Mouse (Mus musculus): ENCODE measurements around the gene Atxn7l2. TPM values are rescaled to one million over a fixed set of nuclear protein-coding genes. Genes with fewer than 3 reads are reported as not detected.

The Atxn7l2 gene
- polyA plus RNA-seq, 1 experiment from 2014 or later, result 25.7 TPM

DNA sequence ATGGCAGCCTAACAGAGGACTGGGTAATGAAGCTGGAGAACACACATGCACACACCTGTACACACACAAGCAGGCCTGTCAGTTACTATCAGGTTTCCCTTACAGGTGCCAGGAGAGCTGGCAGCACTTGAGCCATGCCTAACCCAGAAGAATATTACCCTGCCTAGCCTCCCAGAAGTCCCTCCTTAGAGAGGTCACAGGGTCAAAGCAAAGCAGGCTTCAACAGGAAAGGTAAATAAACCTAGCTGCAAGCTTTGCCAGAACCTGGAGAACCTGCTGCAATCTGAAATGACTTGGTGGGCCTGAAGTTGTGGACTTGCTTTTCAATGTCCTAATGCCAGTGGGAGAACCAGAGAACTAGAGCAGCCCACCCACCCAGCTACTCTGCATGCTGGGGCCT, 8.2 kb downstream of the Atxn7l2 start:
- Histone ChIP-seq H3K36me3 (peaks cover 76% of the 10 kb centered on the region), H3K4me1 (peaks cover 43% of the 10 kb centered on the region), H3K27me3 (ENCODE audit: low read depth, poor library complexity, severe bottlenecking) (no peaks in the 10 kb centered on the region), H3K4me3 (no peak overlapping the region), H3K27ac (no peak overlapping the region), H3K9me3 (replicated peaks) (no peaks in the 10 kb centered on the region)
- no peak for DNase-seq (ENCODE audit: low spot score)

DNA sequence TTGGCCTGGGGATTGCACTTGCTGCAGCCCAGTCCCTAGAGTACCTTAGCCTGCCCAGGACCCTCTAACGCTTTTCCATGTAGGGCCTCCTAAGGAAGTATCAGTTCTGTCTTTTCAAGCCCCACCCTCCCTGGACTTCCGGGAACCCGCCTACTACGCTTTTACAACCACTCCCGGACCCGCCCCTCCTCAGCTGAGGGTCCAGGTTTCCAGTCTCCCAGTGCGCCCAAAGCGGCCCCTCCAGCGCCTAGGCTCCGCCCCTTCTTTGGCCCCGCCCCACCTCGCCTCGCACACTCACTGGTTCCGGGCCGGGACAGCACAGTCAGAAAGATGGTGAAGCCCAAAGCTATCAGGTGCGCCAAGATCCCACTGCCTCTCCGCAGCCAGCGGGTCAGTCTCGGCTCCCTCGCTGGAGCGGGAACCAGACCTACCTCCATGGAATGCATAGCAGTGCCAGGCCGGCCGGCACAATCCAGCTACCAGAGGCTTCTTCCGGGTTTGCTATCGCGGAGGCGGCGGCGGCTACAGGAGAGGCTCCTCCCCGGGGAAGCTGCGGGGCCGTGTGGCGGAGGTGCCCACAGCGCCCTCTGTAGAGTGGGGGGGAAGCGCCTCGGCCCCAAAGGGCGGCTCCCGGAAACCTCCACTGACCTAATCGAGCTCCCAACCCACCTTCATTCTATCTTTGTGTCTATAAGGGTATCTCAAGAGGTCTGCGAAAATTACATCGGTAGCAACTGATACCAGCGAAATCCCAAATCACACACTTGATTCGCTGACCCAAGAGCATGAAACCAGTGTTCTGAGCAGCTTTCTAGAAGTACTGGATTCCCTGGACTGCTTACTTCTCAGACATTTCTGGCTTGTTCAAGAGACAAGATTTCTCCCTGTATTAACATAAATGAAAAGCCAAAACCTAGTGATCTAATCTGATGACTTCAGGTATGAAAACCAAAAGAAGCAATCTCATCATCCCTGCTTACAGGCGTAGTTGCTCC, 10.1 kb downstream of the Atxn7l2 start, which contains the start of gene Cyb561d1:
TSS of gene Cyb561d1 (minus strand) at position 884 of the 995 bp plus-strand sequence.
- peak; percentile 93 for DNase-seq (ENCODE audit: low spot score)
- 3% methylated on average over 44 of the region's 44 CpGs for WGBS
- no peaks in the 10 kb centered on the region for H3K27me3 ChIP-seq (ENCODE audit: low read depth, poor library complexity, severe bottlenecking)
- H3K36me3 ChIP-seq, result peaks cover 57% of the 10 kb centered on the region
- H3K4me1 ChIP-seq, result peaks cover 62% of the 10 kb centered on the region
- peak within 1 kb of the TSS; percentile 67 for H3K4me3 ChIP-seq
- peak within 1 kb of the TSS; percentile 83 for H3K27ac ChIP-seq
- no peaks in the 10 kb centered on the region for H3K9me3 ChIP-seq (replicated peaks)

DNA sequence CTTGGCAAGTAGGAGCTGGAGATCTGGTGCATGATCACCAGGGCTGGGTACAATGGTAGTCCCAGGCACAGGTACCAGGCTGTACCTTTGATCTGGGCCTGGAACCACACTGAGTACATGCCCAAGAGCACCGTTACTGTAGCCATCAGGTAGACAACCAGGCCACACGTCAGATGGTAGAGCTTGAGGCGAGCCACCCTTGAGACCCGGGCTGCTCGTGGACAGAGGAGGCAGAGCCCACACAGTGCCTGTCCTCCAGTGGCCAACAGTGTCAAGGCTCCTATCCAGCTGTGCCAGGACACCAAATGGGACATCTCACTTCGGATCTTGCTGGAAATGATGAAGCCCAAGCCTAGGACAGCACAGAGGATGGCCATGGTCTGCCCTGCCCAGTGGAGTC, 11.5 kb downstream of the Atxn7l2 start:
- no peaks in the 10 kb centered on the region for H3K27me3 ChIP-seq (ENCODE audit: low read depth, poor library complexity, severe bottlenecking)
- peaks cover 72% of the 10 kb centered on the region for H3K4me1 ChIP-seq
- H3K4me3 ChIP-seq, result no peak overlapping the region
- no peak overlapping the region for H3K27ac ChIP-seq
- no peaks in the 10 kb centered on the region for H3K9me3 ChIP-seq (replicated peaks)
- no peak for DNase-seq (ENCODE audit: low spot score)
- 95% methylated on average over 6 of the region's 6 CpGs for WGBS
- H3K36me3 ChIP-seq, result peaks cover 43% of the 10 kb centered on the region

- H3K36me3 ChIP-seq, result peaks cover 22% of the 10 kb centered on the region
- H3K4me3 ChIP-seq, result peak overlapping the region; percentile 25
- 13% methylated on average over 14 of the region's 14 CpGs for WGBS
- H3K27me3 ChIP-seq (ENCODE audit: low read depth, poor library complexity, severe bottlenecking), result no peaks in the 10 kb centered on the region
- peak; percentile 71 for DNase-seq (ENCODE audit: low spot score)
- H3K9me3 ChIP-seq (replicated peaks), result no peaks in the 10 kb centered on the region
- peaks cover 63% of the 10 kb centered on the region for H3K4me1 ChIP-seq
- H3K27ac ChIP-seq, result peak overlapping the region; percentile 67
These were observed 13.7 kb downstream of the Atxn7l2 start for GRCm38 (mm10) chr3:108197066-108197497.

DNA sequence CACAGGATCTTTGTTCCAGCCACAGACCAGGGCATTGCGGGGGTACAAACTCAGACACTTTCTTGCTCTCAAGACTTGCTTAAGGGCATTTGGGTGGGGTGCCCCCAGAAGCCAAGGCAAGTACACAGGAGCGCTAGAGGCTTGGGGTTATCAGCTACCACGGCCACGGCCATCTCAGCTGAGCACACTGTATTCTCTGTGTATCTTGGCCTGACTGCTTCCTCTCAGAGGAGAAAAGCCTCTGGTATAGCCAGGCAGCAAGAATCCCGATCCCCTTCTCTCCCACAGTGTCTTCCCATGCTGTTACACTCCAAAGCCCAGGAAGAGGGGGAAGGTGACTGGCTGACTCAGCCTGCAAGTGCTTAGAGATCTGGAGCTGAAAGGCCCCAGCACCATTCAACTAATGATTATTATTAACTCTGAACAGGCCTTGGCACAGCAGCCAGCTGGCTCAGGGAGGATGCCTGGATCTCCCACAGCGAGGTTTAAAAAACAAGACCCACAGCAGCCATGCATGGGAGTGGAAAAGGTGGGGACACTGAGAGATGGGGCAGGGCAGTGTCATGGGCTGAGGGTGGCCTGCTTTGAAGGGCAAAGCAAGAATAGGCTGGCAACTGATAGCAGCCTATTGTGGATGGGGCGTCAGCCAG, 14.7 kb downstream of the Atxn7l2 start:
- no peaks in the 10 kb centered on the region for H3K9me3 ChIP-seq (replicated peaks)
- H3K27me3 ChIP-seq (ENCODE audit: low read depth, poor library complexity, severe bottlenecking), result no peaks in the 10 kb centered on the region
- WGBS, result 81% methylated on average over 7 of the region's 7 CpGs
- DNase-seq (ENCODE audit: low spot score), result no peak
- H3K4me3 ChIP-seq, result no peak overlapping the region
- H3K4me1 ChIP-seq, result peaks cover 55% of the 10 kb centered on the region
- peaks cover 16% of the 10 kb centered on the region for H3K36me3 ChIP-seq
- H3K27ac ChIP-seq, result peak overlapping the region; percentile 65

GRCm38 (mm10) chr3:108195287-108195686, 15.4 kb downstream of the Atxn7l2 start:
- Histone ChIP-seq H3K9me3 (replicated peaks) (no peaks in the 10 kb centered on the region), H3K4me3 (no peak overlapping the region), H3K27me3 (ENCODE audit: low read depth, poor library complexity, severe bottlenecking) (no peaks in the 10 kb centered on the region), H3K27ac (no peak overlapping the region; the same call in 1 of the 2 replicates), H3K36me3 (peaks cover 16% of the 10 kb centered on the region), H3K4me1 (peaks cover 48% of the 10 kb centered on the region)
- 85% methylated on average over 4 of the region's 4 CpGs for WGBS
- no peak for DNase-seq (ENCODE audit: low spot score)

DNA sequence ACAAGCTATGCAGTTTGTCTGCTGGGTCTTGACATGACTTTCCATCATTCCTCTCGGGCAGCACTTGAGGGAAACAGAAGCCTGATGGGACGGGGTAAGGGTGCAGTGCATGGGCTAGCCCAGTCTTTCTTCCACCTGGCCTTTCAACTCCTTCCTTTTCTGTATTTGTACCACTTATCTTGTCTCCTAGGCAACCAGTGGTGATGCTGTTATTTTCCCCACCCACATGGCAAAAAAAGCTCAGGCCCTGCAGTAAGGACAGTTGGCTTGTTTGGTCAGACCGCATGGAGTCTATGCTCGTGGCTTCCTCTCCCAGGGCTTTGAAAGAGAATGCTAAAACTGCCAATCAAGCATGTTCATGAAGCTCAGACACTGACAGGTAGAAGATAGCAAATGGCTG, 17.0 kb downstream of the Atxn7l2 start:
- H3K27me3 ChIP-seq (ENCODE audit: low read depth, poor library complexity, severe bottlenecking), result 0 out of 2 replicates have a peak, but pooled peaks cover under 1% of the 10 kb centered on the region
- H3K4me1 ChIP-seq, result peaks cover 52% of the 10 kb centered on the region
- 73% methylated on average over 4 of the region's 4 CpGs for WGBS
- peaks cover 7% of the 10 kb centered on the region for H3K36me3 ChIP-seq
- no peak overlapping the region for H3K4me3 ChIP-seq
- no peak for DNase-seq (ENCODE audit: low spot score)
- H3K27ac ChIP-seq, result no peak overlapping the region; the same call in 1 of the 2 replicates
- H3K9me3 ChIP-seq (replicated peaks), result no peaks in the 10 kb centered on the region

DNA sequence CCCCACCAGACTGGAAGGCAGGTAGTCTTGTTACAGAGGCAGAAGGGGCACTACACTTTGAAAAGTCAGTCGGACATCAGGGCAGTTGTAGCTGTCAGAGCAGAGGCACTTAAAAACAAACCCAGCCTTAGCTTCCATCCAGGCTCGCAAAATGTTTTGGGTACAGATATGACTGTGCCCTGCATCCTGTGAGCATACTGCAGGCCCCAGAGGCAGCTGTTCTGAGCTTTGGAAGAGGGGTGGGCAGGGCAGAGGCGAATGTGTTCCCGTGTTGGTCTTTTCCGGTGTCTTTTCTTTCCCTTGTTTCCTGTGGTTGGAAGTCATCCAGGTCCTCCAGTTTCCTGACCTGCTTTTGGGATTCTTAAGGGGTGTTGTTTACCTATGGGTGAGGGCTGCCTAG, 20.8 kb downstream of the Atxn7l2 start:
- H3K9me3 ChIP-seq (replicated peaks), result no peaks in the 10 kb centered on the region
- 0 out of 2 replicates have a peak, but pooled peaks cover 9% of the 10 kb centered on the region for H3K36me3 ChIP-seq
- peaks cover 43% of the 10 kb centered on the region for H3K4me1 ChIP-seq
- no peak overlapping the region for H3K27ac ChIP-seq
- 69% methylated on average over 5 of the region's 5 CpGs for WGBS
- H3K4me3 ChIP-seq, result no peak overlapping the region
- DNase-seq (ENCODE audit: low spot score), result no peak
- peaks cover 30% of the 10 kb centered on the region for H3K27me3 ChIP-seq (ENCODE audit: low read depth, poor library complexity, severe bottlenecking)

- Histone ChIP-seq H3K4me3 (no peak overlapping the region), H3K4me1 (peaks cover 40% of the 10 kb centered on the region), H3K27ac (no peak overlapping the region), H3K9me3 (replicated peaks) (no peaks in the 10 kb centered on the region), H3K36me3 (0 out of 2 replicates have a peak, but pooled peaks cover 9% of the 10 kb centered on the region), H3K27me3 (ENCODE audit: low read depth, poor library complexity, severe bottlenecking) (peaks cover 34% of the 10 kb centered on the region)
- 66% methylated on average over 9 of the region's 9 CpGs for WGBS
- no peak for DNase-seq (ENCODE audit: low spot score)
These were observed 21.8 kb downstream of the Atxn7l2 start for GRCm38 (mm10) chr3:108188716-108189490.

- Histone ChIP-seq H3K27me3 (ENCODE audit: low read depth, poor library complexity, severe bottlenecking) (peaks cover 34% of the 10 kb centered on the region), H3K4me3 (peak overlapping the region; percentile 65; the same call in 1 of the 2 replicates), H3K9me3 (replicated peaks) (no peaks in the 10 kb centered on the region), H3K27ac (no peak overlapping the region), H3K4me1 (peaks cover 31% of the 10 kb centered on the region), H3K36me3 (0 out of 2 replicates have a peak, but pooled peaks cover 9% of the 10 kb centered on the region)
- 65% methylated on average over 20 of the region's 20 CpGs for WGBS
- DNase-seq (ENCODE audit: low spot score), result no peak
These were observed 23.5 kb downstream of the Atxn7l2 start for GRCm38 (mm10) chr3:108187111-108187795.

- WGBS, result 5% methylated on average over 97 of the region's 100 CpGs
- Histone ChIP-seq H3K27me3 (ENCODE audit: low read depth, poor library complexity, severe bottlenecking) (peaks cover 34% of the 10 kb centered on the region), H3K36me3 (0 out of 2 replicates have a peak, but pooled peaks cover 9% of the 10 kb centered on the region), H3K27ac (peak within 1 kb of the TSS; percentile 84), H3K4me3 (peak within 1 kb of the TSS; percentile 65), H3K9me3 (replicated peaks) (no peaks in the 10 kb centered on the region), H3K4me1 (peaks cover 31% of the 10 kb centered on the region)
- peak; percentile 73 for DNase-seq (ENCODE audit: low spot score)
These were observed 24.4 kb downstream of the Atxn7l2 start, which contains the start of gene Amigo1 for GRCm38 (mm10) chr3:108186098-108187047. Gene Amigo1, plus strand, starts transcription at chr3:108186335.
